Comparison of ENCODE assay signal across 8 mouse cellular contexts in the genomic region with DNA sequence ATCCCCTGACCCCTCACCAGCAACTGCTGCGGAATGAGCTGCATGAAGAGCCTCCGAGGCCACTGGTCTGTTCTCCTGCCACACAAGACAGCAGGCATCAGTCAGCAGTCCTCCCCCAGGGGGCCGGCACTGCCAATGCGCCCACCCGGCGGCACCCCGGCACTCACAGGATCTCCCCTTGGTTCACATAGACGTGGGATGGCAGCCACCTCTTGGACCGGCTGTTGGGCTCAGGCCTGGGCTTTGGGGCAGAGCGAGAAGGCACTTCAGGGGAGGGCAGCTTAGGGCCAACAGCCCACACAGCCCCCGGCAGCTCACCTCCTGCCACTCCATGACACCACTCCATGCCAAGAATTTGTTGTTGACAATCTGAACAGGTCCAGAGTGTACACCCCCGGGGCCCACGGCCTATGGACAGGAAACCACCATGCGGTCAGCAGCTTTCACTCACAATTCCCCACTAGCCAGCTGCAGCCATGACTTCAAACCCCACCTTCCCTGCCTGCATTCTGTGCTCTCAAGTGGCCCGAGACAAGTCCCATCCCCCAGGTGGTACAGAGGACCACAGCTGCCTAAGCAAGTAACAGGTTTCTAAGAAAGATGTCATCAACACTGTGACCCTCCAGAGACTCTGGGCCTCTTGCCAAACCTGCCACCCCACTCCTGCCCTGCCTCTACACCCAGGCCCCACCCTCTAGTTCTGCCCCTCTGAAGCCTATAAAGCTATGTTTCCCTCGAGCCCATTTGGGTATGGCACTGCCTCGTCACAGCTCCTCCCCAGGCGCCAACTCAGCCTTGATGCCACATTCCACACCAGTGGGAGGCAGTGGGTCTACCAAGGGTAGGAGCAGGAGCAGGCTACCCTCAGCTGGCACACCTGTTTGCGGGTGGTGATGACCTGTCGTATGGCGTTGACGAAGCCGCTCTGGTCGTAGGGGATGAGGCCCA. TPM values are rescaled to one million over a fixed set of nuclear protein-coding genes. Genes with fewer than 3 reads are reported as not detected.
A peak's percentile ranks its signal among the peaks of the same experiment; 100 is the strongest.
DNase-seq lines count a peak whose midpoint lies in the region; ATAC-seq and TF ChIP-seq lines count a peak whose summit lies in the region.

No protein-coding gene starts in this region.

- no peak for DNase-seq in hindbrain, embryonic 10.5 days (ENCODE audit: low spot score)
- no peak for DNase-seq in hindbrain, embryonic 11.5 days (ENCODE audit: low spot score)
- peak; percentile 39 for DNase-seq in MEL (ENCODE audit: low read depth, low spot score)
- DNase-seq in testis, postnatal 10 days (ENCODE audit: low spot score) = no peak
- no peak for DNase-seq in left cerebral cortex, postnatal 25 days (ENCODE audit: low spot score in 2 of 2)

- H3K9me3 ChIP-seq in hindbrain, embryonic 10.5 days = no peaks in the 10 kb centered on the region
- H3K9me3 ChIP-seq in hindbrain, embryonic 11.5 days (ENCODE audit: control insufficient read depth, low read length) = no peaks in the 10 kb centered on the region
- H3K9me3 ChIP-seq in MEL (replicated peaks; ENCODE audit: insufficient read depth, low read length) = no peaks in the 10 kb centered on the region
- no peaks in the 10 kb centered on the region for H3K9me3 ChIP-seq in embryonic facial prominence, embryonic 12.5 days
- no peaks in the 10 kb centered on the region for H3K9me3 ChIP-seq in lung, embryonic 15.5 days
- H3K9me3 ChIP-seq in forebrain, embryonic 15.5 days = no peaks in the 10 kb centered on the region

- no peak; a peak in 1 of 4 replicates for TF ChIP-seq POLR2A in MEL (IDR thresholded peaks at IDR 0.05; ENCODE audit: control insufficient read depth in 1 of 2, insufficient read depth in 1 of 2, low read depth in 1 of 2, low read length in 2 of 2, poor library complexity in 1 of 2)

- H3K4me1 ChIP-seq in hindbrain, embryonic 10.5 days (replicated peaks) = peaks cover 61% of the 10 kb centered on the region
- peaks cover 12% of the 10 kb centered on the region for H3K4me1 ChIP-seq in hindbrain, embryonic 11.5 days (replicated peaks; ENCODE audit: control insufficient read depth, insufficient read depth, low read length)
- H3K4me1 ChIP-seq in MEL (ENCODE audit: control insufficient read depth in 1 of 2, insufficient read depth in 2 of 2, low read length in 2 of 2) = peaks cover 0 to 3% of the 10 kb centered on the region in 2 experiments; a peak in 2 of 4 replicates
- H3K4me1 ChIP-seq in embryonic facial prominence, embryonic 12.5 days = peaks cover 46% of the 10 kb centered on the region
- H3K4me1 ChIP-seq in lung, embryonic 15.5 days = peaks cover 67% of the 10 kb centered on the region
- peaks cover 54% of the 10 kb centered on the region for H3K4me1 ChIP-seq in forebrain, embryonic 15.5 days

- H3K9ac ChIP-seq in hindbrain, embryonic 11.5 days (ENCODE audit: low read depth, low read length) = no peak overlapping the region
- H3K9ac ChIP-seq in MEL (ENCODE audit: control insufficient read depth, low read depth, low read length, poor library complexity, severe bottlenecking) = no peak overlapping the region
- 0 out of 2 replicates have a peak overlapping the region, but pooled peaks have one; percentile 21 for H3K9ac ChIP-seq in embryonic facial prominence, embryonic 12.5 days
- peak overlapping the region; percentile 21 for H3K9ac ChIP-seq in lung, embryonic 15.5 days
- no peak overlapping the region for H3K9ac ChIP-seq in forebrain, embryonic 15.5 days (replicated peaks)

- ATAC-seq in hindbrain, embryonic 11.5 days (ENCODE audit: low FRiP score) = no peak
- ATAC-seq in embryonic facial prominence, embryonic 12.5 days (ENCODE audit: insufficient number of reproducible peaks, insufficient read depth, low FRiP score, low TSS enrichment) = no peak
- no peak for ATAC-seq in lung, embryonic 15.5 days (ENCODE audit: borderline replicate concordance, extremely low read depth, low FRiP score, low TSS enrichment)
- ATAC-seq in forebrain, embryonic 15.5 days (replicated peaks) = no peak

- peaks cover 82% of the 10 kb centered on the region for H3K36me3 ChIP-seq in hindbrain, embryonic 10.5 days
- peaks cover 17% of the 10 kb centered on the region; the same call in 1 of the 2 replicates for H3K36me3 ChIP-seq in hindbrain, embryonic 11.5 days (ENCODE audit: control insufficient read depth, insufficient read depth, low read length)
- no peaks in the 10 kb centered on the region; a peak in 2 of 4 replicates for H3K36me3 ChIP-seq in MEL (ENCODE audit: control insufficient read depth in 1 of 2, insufficient read depth in 2 of 2, low read length in 2 of 2)
- peaks cover 60% of the 10 kb centered on the region for H3K36me3 ChIP-seq in embryonic facial prominence, embryonic 12.5 days
- H3K36me3 ChIP-seq in lung, embryonic 15.5 days = peaks cover 43% of the 10 kb centered on the region
- H3K36me3 ChIP-seq in forebrain, embryonic 15.5 days = peaks cover 44% of the 10 kb centered on the region

- no peak for TF ChIP-seq RAD21 in MEL (IDR thresholded peaks at IDR 0.05; ENCODE audit: low read depth, low read length)

- no peak for TF ChIP-seq EP300 in MEL (IDR thresholded peaks at IDR 0.05; ENCODE audit: low read depth in 1 of 2, low read length in 2 of 2)

- H3K27ac ChIP-seq in hindbrain, embryonic 10.5 days = no peak overlapping the region
- H3K27ac ChIP-seq in hindbrain, embryonic 11.5 days (ENCODE audit: low read depth, low read length) = no peak overlapping the region
- no peak overlapping the region for H3K27ac ChIP-seq in MEL (ENCODE audit: control insufficient read depth, low read depth, low read length)
- H3K27ac ChIP-seq in embryonic facial prominence, embryonic 12.5 days = 0 out of 2 replicates have a peak overlapping the region, but pooled peaks have one; percentile 31
- peak overlapping the region; percentile 25; the same call in 1 of the 2 replicates for H3K27ac ChIP-seq in lung, embryonic 15.5 days
- H3K27ac ChIP-seq in forebrain, embryonic 15.5 days (replicated peaks) = no peak overlapping the region

- peak overlapping the region; percentile 20; the same call in 1 of the 2 replicates for H3K4me3 ChIP-seq in hindbrain, embryonic 10.5 days
- H3K4me3 ChIP-seq in hindbrain, embryonic 11.5 days (ENCODE audit: low read depth, low read length) = no peak overlapping the region
- no peak overlapping the region for H3K4me3 ChIP-seq in MEL (ENCODE audit: control insufficient read depth in 1 of 2, insufficient read depth in 1 of 2, low read depth in 2 of 2, low read length in 2 of 2)
- no peak overlapping the region for H3K4me3 ChIP-seq in embryonic facial prominence, embryonic 12.5 days
- H3K4me3 ChIP-seq in lung, embryonic 15.5 days = no peak overlapping the region
- H3K4me3 ChIP-seq in forebrain, embryonic 15.5 days = no peak overlapping the region

- 88% methylated on average over 24 of the region's 24 CpGs for WGBS in hindbrain, embryonic 10.5 days
- 85% methylated on average over 24 of the region's 24 CpGs for WGBS in hindbrain, embryonic 11.5 days
- WGBS in embryonic facial prominence, embryonic 12.5 days = 88% methylated on average over 24 of the region's 24 CpGs
- WGBS in lung, embryonic 15.5 days = 70% methylated on average over 24 of the region's 24 CpGs
- WGBS in forebrain, embryonic 15.5 days = 79% methylated on average over 24 of the region's 24 CpGs

- H3K27me3 ChIP-seq in hindbrain, embryonic 10.5 days (ENCODE audit: insufficient read depth, poor library complexity, severe bottlenecking) = no peaks in the 10 kb centered on the region
- H3K27me3 ChIP-seq in hindbrain, embryonic 11.5 days (ENCODE audit: control insufficient read depth, insufficient read depth, low read length) = no peaks in the 10 kb centered on the region
- H3K27me3 ChIP-seq in MEL (ENCODE audit: control insufficient read depth in 1 of 2, insufficient read depth in 2 of 2, low read length in 2 of 2) = no peaks in the 10 kb centered on the region
- no peaks in the 10 kb centered on the region for H3K27me3 ChIP-seq in embryonic facial prominence, embryonic 12.5 days
- no peaks in the 10 kb centered on the region for H3K27me3 ChIP-seq in lung, embryonic 15.5 days
- no peaks in the 10 kb centered on the region for H3K27me3 ChIP-seq in forebrain, embryonic 15.5 days

- intact Hi-C loops in left cerebral cortex, postnatal 25 days (cut with DNase I) = no loop called here

- peaks cover 9% of the 10 kb centered on the region for H3K79me2 ChIP-seq in MEL (ENCODE audit: control insufficient read depth, insufficient read depth, low read length, poor library complexity)

- no peak for TF ChIP-seq CTCF in MEL (IDR thresholded peaks at IDR 0.05 in 2 of 3, conservative IDR thresholded peaks at IDR 0.05 in 1 of 3; ENCODE audit: control insufficient read depth in 1 of 3, insufficient read depth in 1 of 3, low read depth in 2 of 3, low read length in 3 of 3, poor library complexity in 1 of 3, severe bottlenecking in 1 of 3)

- H3K4me2 ChIP-seq in hindbrain, embryonic 11.5 days (replicated peaks; ENCODE audit: low read depth, low read length) = no peak overlapping the region
- H3K4me2 ChIP-seq in embryonic facial prominence, embryonic 12.5 days (replicated peaks) = no peak overlapping the region
- H3K4me2 ChIP-seq in lung, embryonic 15.5 days = no peak overlapping the region
- no peak overlapping the region for H3K4me2 ChIP-seq in forebrain, embryonic 15.5 days (replicated peaks)

RNA-seq across cellular contexts. Expression of a gene that starts 4.7 kb away (rescaled TPM):
- polyA plus RNA-seq in hindbrain, embryonic 10.5 days (2016; fragmentation: Nextera tagmentation; extraction: Ambion mirVana) = 478 and 579 TPM in 2 replicates
- 314 and 331 TPM in 2 replicates for polyA plus RNA-seq in hindbrain, embryonic 11.5 days (2014; fragmentation: Nextera tagmentation; extraction: Ambion mirVana)
- 44.1 and 46.4 TPM in 2 replicates for total RNA-seq in MEL (2012; rRNA removed)
- polyA plus RNA-seq in MEL (2012; ENCODE audit: insufficient read depth in 1 of 2, insufficient read length in 2 of 2, low read depth in 1 of 2, low replicate concordance in 2 of 2, missing spikeins in 1 of 2) = 100 to 1,000 TPM in 1 of 2 experiments, not detected in 1; 168 TPM
- polyA plus RNA-seq in embryonic facial prominence, embryonic 12.5 days (2016; fragmentation: Nextera tagmentation; extraction: Ambion mirVana) = 696 and 750 TPM in 2 replicates
- 371 and 398 TPM in 2 replicates for polyA plus RNA-seq in lung, embryonic 15.5 days (2015; fragmentation: Nextera tagmentation; extraction: Ambion mirVana)
- 583 and 618 TPM in 2 replicates for polyA plus RNA-seq in forebrain, embryonic 15.5 days (2015; fragmentation: Nextera tagmentation; extraction: Ambion mirVana)
- total RNA-seq in left cerebral cortex, postnatal 25 days (2021) = 100 to 1,000 TPM; 286 to 287 TPM

RNA-seq across cellular contexts. Expression of a gene that starts 7.9 kb away (rescaled TPM):
- 36.3 and 40.2 TPM in 2 replicates for polyA plus RNA-seq in hindbrain, embryonic 10.5 days (2016; fragmentation: Nextera tagmentation; extraction: Ambion mirVana)
- polyA plus RNA-seq in hindbrain, embryonic 11.5 days (2014; fragmentation: Nextera tagmentation; extraction: Ambion mirVana) = 26.3 and 27.6 TPM in 2 replicates
- total RNA-seq in MEL (2012; rRNA removed) = 39.3 and 49.9 TPM in 2 replicates
- 10 to 100 TPM in 1 of 2 experiments, not detected in 1; 45.6 TPM for polyA plus RNA-seq in MEL (2012; ENCODE audit: insufficient read depth in 1 of 2, insufficient read length in 2 of 2, low read depth in 1 of 2, low replicate concordance in 2 of 2, missing spikeins in 1 of 2)
- 29.0 and 30.4 TPM in 2 replicates for polyA plus RNA-seq in embryonic facial prominence, embryonic 12.5 days (2016; fragmentation: Nextera tagmentation; extraction: Ambion mirVana)
- 37.6 and 37.9 TPM in 2 replicates for polyA plus RNA-seq in lung, embryonic 15.5 days (2015; fragmentation: Nextera tagmentation; extraction: Ambion mirVana)
- polyA plus RNA-seq in forebrain, embryonic 15.5 days (2015; fragmentation: Nextera tagmentation; extraction: Ambion mirVana) = 32.1 and 35.3 TPM in 2 replicates
- total RNA-seq in left cerebral cortex, postnatal 25 days (2021) = 10 to 100 TPM; 26.4 to 27.3 TPM

RNA-seq across cellular contexts. Expression of a gene that starts 16.0 kb away (rescaled TPM):
- 77.1 and 91.1 TPM in 2 replicates for polyA plus RNA-seq in hindbrain, embryonic 10.5 days (2016; fragmentation: Nextera tagmentation; extraction: Ambion mirVana)
- polyA plus RNA-seq in hindbrain, embryonic 11.5 days (2014; fragmentation: Nextera tagmentation; extraction: Ambion mirVana) = 60.9 and 65.5 TPM in 2 replicates
- total RNA-seq in MEL (2012; rRNA removed) = 16.7 and 16.9 TPM in 2 replicates
- polyA plus RNA-seq in MEL (2012; ENCODE audit: insufficient read depth in 1 of 2, insufficient read length in 2 of 2, low read depth in 1 of 2, low replicate concordance in 2 of 2, missing spikeins in 1 of 2) = 10 to 100 TPM in 1 of 2 experiments, not detected in 1; 29.5 TPM
- polyA plus RNA-seq in embryonic facial prominence, embryonic 12.5 days (2016; fragmentation: Nextera tagmentation; extraction: Ambion mirVana) = 94.3 and 105 TPM in 2 replicates
- polyA plus RNA-seq in lung, embryonic 15.5 days (2015; fragmentation: Nextera tagmentation; extraction: Ambion mirVana) = 71.3 and 74.4 TPM in 2 replicates
- 119 and 120 TPM in 2 replicates for polyA plus RNA-seq in forebrain, embryonic 15.5 days (2015; fragmentation: Nextera tagmentation; extraction: Ambion mirVana)
- 10 to 100 TPM; 61.6 to 72.9 TPM for total RNA-seq in left cerebral cortex, postnatal 25 days (2021)

RNA-seq across cellular contexts. Expression of a gene that starts 16.1 kb away (rescaled TPM):
- polyA plus RNA-seq in hindbrain, embryonic 10.5 days (2016; fragmentation: Nextera tagmentation; extraction: Ambion mirVana) = 81.7 and 93.3 TPM in 2 replicates
- polyA plus RNA-seq in hindbrain, embryonic 11.5 days (2014; fragmentation: Nextera tagmentation; extraction: Ambion mirVana) = 31.7 and 38.0 TPM in 2 replicates
- 32.0 and 37.3 TPM in 2 replicates for total RNA-seq in MEL (2012; rRNA removed)
- 10 to 100 TPM in 1 of 2 experiments, not detected in 1; 71.8 TPM for polyA plus RNA-seq in MEL (2012; ENCODE audit: insufficient read depth in 1 of 2, insufficient read length in 2 of 2, low read depth in 1 of 2, low replicate concordance in 2 of 2, missing spikeins in 1 of 2)
- 116 and 120 TPM in 2 replicates for polyA plus RNA-seq in embryonic facial prominence, embryonic 12.5 days (2016; fragmentation: Nextera tagmentation; extraction: Ambion mirVana)
- 109 and 111 TPM in 2 replicates for polyA plus RNA-seq in lung, embryonic 15.5 days (2015; fragmentation: Nextera tagmentation; extraction: Ambion mirVana)
- 118 and 120 TPM in 2 replicates for polyA plus RNA-seq in forebrain, embryonic 15.5 days (2015; fragmentation: Nextera tagmentation; extraction: Ambion mirVana)
- 10 to 100 TPM; 78.5 to 79.1 TPM for total RNA-seq in left cerebral cortex, postnatal 25 days (2021)

RNA-seq across cellular contexts. Expression of a gene that starts 27.6 kb away (rescaled TPM):
- polyA plus RNA-seq in hindbrain, embryonic 10.5 days (2016; fragmentation: Nextera tagmentation; extraction: Ambion mirVana) = 187 and 223 TPM in 2 replicates
- 72.7 and 76.2 TPM in 2 replicates for polyA plus RNA-seq in hindbrain, embryonic 11.5 days (2014; fragmentation: Nextera tagmentation; extraction: Ambion mirVana)
- total RNA-seq in MEL (2012; rRNA removed) = 50.5 and 53.9 TPM in 2 replicates
- polyA plus RNA-seq in MEL (2012; ENCODE audit: insufficient read depth in 1 of 2, insufficient read length in 2 of 2, low read depth in 1 of 2, low replicate concordance in 2 of 2, missing spikeins in 1 of 2) = 100 to 1,000 TPM in 1 of 2 experiments, not detected in 1; 118 TPM
- polyA plus RNA-seq in embryonic facial prominence, embryonic 12.5 days (2016; fragmentation: Nextera tagmentation; extraction: Ambion mirVana) = 113 and 123 TPM in 2 replicates
- polyA plus RNA-seq in lung, embryonic 15.5 days (2015; fragmentation: Nextera tagmentation; extraction: Ambion mirVana) = 93.5 and 97.7 TPM in 2 replicates
- 164 and 166 TPM in 2 replicates for polyA plus RNA-seq in forebrain, embryonic 15.5 days (2015; fragmentation: Nextera tagmentation; extraction: Ambion mirVana)
- 10 to 100 TPM; 88.8 to 89.5 TPM for total RNA-seq in left cerebral cortex, postnatal 25 days (2021)

Comparison
In these comparisons a context has a peak if more than half of its experiments do, and no peak if none do; other contexts are left out.
1. H3K27ac ChIP-seq: peak in embryonic facial prominence, embryonic 12.5 days (single experiment) and lung, embryonic 15.5 days (single experiment); none in hindbrain, embryonic 10.5 days (single experiment), hindbrain, embryonic 11.5 days (single experiment), MEL (single experiment) and forebrain, embryonic 15.5 days (single experiment).
2. H3K9ac ChIP-seq: peak in embryonic facial prominence, embryonic 12.5 days (single experiment) and lung, embryonic 15.5 days (single experiment); none in hindbrain, embryonic 11.5 days (single experiment), MEL (single experiment) and forebrain, embryonic 15.5 days (single experiment).